Mouse (Mus musculus): ENCODE results near the gene Ephb4. TPM values are rescaled to one million over a fixed set of nuclear protein-coding genes. Genes with fewer than 3 reads are reported as not detected.

Ephb4 gene
- polyA plus RNA-seq, 1 experiment from 2014 or later, result 27.3 TPM

GRCm38 (mm10) chr5:137332857-137333511, 16.9 kb upstream of the Ephb4 start:
- no peaks in the 10 kb centered on the region for H3K36me3 ChIP-seq (ENCODE audit: control insufficient read depth, insufficient read depth, low read length)
- H3K9ac ChIP-seq (ENCODE audit: low read depth, low read length), result peak overlapping the region; percentile 72
- H3K9me3 ChIP-seq (replicated peaks; ENCODE audit: control insufficient read depth, low read length), result no peaks in the 10 kb centered on the region
- peak overlapping the region; percentile 98 for H3K4me2 ChIP-seq
- 20% methylated on average over 15 of the region's 15 CpGs for WGBS (ENCODE audit: insufficient replicate concordance)
- H3K4me3 ChIP-seq (ENCODE audit: low read depth, low read length), result peak overlapping the region; percentile 73
- no peaks in the 10 kb centered on the region for H3K27me3 ChIP-seq (ENCODE audit: control insufficient read depth, insufficient read depth, low read length)
- H3K27ac ChIP-seq (ENCODE audit: low read depth, low read length), result no peak overlapping the region
- H3K4me1 ChIP-seq (ENCODE audit: control insufficient read depth, insufficient read depth, low read length), result peaks cover 9% of the 10 kb centered on the region; the same call in 1 of the 2 replicates
- no peak for ATAC-seq (replicated peaks; ENCODE audit: insufficient number of reproducible peaks, low FRiP score, low TSS enrichment)

- H3K4me2 ChIP-seq, result peak within 1 kb of the TSS; percentile 98
- H3K36me3 ChIP-seq (ENCODE audit: control insufficient read depth, insufficient read depth, low read length), result no peaks in the 10 kb centered on the region
- no peak within 1 kb of the TSS for H3K27ac ChIP-seq (ENCODE audit: low read depth, low read length)
- H3K27me3 ChIP-seq (ENCODE audit: control insufficient read depth, insufficient read depth, low read length), result no peaks in the 10 kb centered on the region
- no peaks in the 10 kb centered on the region for H3K9me3 ChIP-seq (replicated peaks; ENCODE audit: control insufficient read depth, low read length)
- peaks cover 11% of the 10 kb centered on the region; the same call in 1 of the 2 replicates for H3K4me1 ChIP-seq (ENCODE audit: control insufficient read depth, insufficient read depth, low read length)
- peak within 1 kb of the TSS; percentile 73 for H3K4me3 ChIP-seq (ENCODE audit: low read depth, low read length)
- WGBS (ENCODE audit: insufficient replicate concordance), result under 1% methylated on average over 44 of the region's 44 CpGs
- ATAC-seq (replicated peaks; ENCODE audit: insufficient number of reproducible peaks, low FRiP score, low TSS enrichment), result peak; percentile 89
- H3K9ac ChIP-seq (ENCODE audit: low read depth, low read length), result peak within 1 kb of the TSS; percentile 72
These were observed 16.3 kb upstream of the Ephb4 start, which contains the start of gene Slc12a9 for GRCm38 (mm10) chr5:137333512-137334174. Gene Slc12a9, minus strand, starts transcription at chr5:137333597.

GRCm38 (mm10) chr5:137334317-137334716, 15.6 kb upstream of the Ephb4 start:
- Histone ChIP-seq H3K27me3 (ENCODE audit: control insufficient read depth, insufficient read depth, low read length) (no peaks in the 10 kb centered on the region), H3K27ac (ENCODE audit: low read depth, low read length) (no peak overlapping the region), H3K9ac (ENCODE audit: low read depth, low read length) (no peak overlapping the region), H3K4me2 (peak overlapping the region; percentile 98), H3K4me1 (ENCODE audit: control insufficient read depth, insufficient read depth, low read length) (peaks cover 18% of the 10 kb centered on the region), H3K36me3 (ENCODE audit: control insufficient read depth, insufficient read depth, low read length) (no peaks in the 10 kb centered on the region), H3K4me3 (ENCODE audit: low read depth, low read length) (no peak overlapping the region), H3K9me3 (replicated peaks; ENCODE audit: control insufficient read depth, low read length) (no peaks in the 10 kb centered on the region)
- 47% methylated on average over 10 of the region's 10 CpGs for WGBS (ENCODE audit: insufficient replicate concordance)
- no peak for ATAC-seq (replicated peaks; ENCODE audit: insufficient number of reproducible peaks, low FRiP score, low TSS enrichment)

DNA sequence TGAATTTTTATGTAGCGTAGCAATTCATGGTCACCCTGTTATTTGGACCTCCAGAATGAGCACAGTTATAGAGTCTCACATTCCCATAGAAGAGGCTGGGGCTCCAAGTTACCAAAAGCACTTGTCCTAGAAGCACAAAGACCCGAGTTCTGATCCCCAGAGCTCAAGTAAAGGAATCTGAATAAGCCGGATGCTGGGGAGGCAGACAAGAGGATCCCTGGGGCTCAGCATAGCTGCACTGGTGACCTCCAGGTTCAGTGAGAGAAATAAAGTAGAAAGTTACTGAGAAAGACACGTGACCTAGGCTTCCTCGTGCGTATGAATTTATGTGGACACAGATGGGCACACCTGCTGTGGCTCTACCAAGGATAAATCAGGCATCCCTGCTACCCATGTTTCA, 14.8 kb upstream of the Ephb4 start:
- Histone ChIP-seq H3K4me2 (no peak overlapping the region), H3K9me3 (replicated peaks; ENCODE audit: control insufficient read depth, low read length) (no peaks in the 10 kb centered on the region), H3K27ac (ENCODE audit: low read depth, low read length) (no peak overlapping the region), H3K9ac (ENCODE audit: low read depth, low read length) (no peak overlapping the region), H3K27me3 (ENCODE audit: control insufficient read depth, insufficient read depth, low read length) (no peaks in the 10 kb centered on the region), H3K4me3 (ENCODE audit: low read depth, low read length) (no peak overlapping the region), H3K36me3 (ENCODE audit: control insufficient read depth, insufficient read depth, low read length) (no peaks in the 10 kb centered on the region), H3K4me1 (ENCODE audit: control insufficient read depth, insufficient read depth, low read length) (peaks cover 25% of the 10 kb centered on the region)
- ATAC-seq (replicated peaks; ENCODE audit: insufficient number of reproducible peaks, low FRiP score, low TSS enrichment), result no peak
- WGBS (ENCODE audit: insufficient replicate concordance), result 75% methylated on average over 6 of the region's 6 CpGs

DNA sequence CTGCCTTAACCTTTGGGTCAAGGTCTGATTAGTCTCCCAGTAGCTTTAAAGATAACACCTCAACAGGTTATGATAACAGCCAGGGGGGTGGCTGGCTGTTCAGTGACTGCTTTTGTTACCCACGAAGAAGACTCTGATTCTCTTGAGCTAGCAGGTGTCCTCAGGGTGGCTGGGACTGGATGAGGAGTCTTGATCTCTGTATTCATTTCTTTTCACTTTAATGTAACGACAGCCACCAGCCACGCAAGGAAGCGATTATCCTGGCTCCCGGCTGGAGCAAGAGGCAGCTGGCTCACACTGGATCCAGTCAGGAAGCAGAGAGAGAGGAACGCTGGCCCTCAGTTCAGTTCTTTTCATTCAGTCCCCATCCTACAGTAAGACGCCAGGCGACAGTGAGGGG, 12.7 kb upstream of the Ephb4 start:
- no peak overlapping the region for H3K4me2 ChIP-seq
- no peak for ATAC-seq (replicated peaks; ENCODE audit: insufficient number of reproducible peaks, low FRiP score, low TSS enrichment)
- H3K9me3 ChIP-seq (replicated peaks; ENCODE audit: control insufficient read depth, low read length), result no peaks in the 10 kb centered on the region
- no peaks in the 10 kb centered on the region for H3K36me3 ChIP-seq (ENCODE audit: control insufficient read depth, insufficient read depth, low read length)
- H3K27me3 ChIP-seq (ENCODE audit: control insufficient read depth, insufficient read depth, low read length), result no peaks in the 10 kb centered on the region
- 31% methylated on average over 8 of the region's 8 CpGs for WGBS (ENCODE audit: insufficient replicate concordance)
- H3K9ac ChIP-seq (ENCODE audit: low read depth, low read length), result 0 out of 2 replicates have a peak overlapping the region, but pooled peaks have one; percentile 30
- H3K4me1 ChIP-seq (ENCODE audit: control insufficient read depth, insufficient read depth, low read length), result peaks cover 25% of the 10 kb centered on the region
- H3K4me3 ChIP-seq (ENCODE audit: low read depth, low read length), result no peak overlapping the region
- peak overlapping the region; percentile 24; the same call in 1 of the 2 replicates for H3K27ac ChIP-seq (ENCODE audit: low read depth, low read length)

DNA sequence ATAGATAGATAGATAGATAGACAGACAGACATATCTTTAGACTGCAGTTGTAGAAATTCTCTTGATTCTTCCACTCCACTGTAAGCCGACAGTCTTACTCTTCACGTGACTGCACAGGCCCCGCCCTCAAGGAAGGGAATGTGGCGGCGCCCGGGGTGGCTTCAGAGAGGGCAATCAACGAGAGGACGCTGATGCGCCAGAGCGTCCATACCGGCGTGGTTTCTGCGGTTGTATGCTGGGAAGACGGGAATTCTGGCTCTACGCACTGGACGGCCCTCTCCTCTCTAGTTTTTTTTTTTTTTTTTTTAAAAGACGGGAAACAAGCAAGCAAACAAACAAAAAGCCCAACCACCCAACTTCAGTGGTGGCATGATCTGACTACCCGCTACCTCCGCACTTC, 11.7 kb upstream of the Ephb4 start:
- Histone ChIP-seq H3K4me3 (ENCODE audit: low read depth, low read length) (peak overlapping the region; percentile 48), H3K4me2 (peak overlapping the region; percentile 87), H3K27ac (ENCODE audit: low read depth, low read length) (peak overlapping the region; percentile 85), H3K4me1 (ENCODE audit: control insufficient read depth, insufficient read depth, low read length) (peaks cover 20% of the 10 kb centered on the region), H3K9ac (ENCODE audit: low read depth, low read length) (peak overlapping the region; percentile 83), H3K36me3 (ENCODE audit: control insufficient read depth, insufficient read depth, low read length) (no peaks in the 10 kb centered on the region), H3K27me3 (ENCODE audit: control insufficient read depth, insufficient read depth, low read length) (no peaks in the 10 kb centered on the region), H3K9me3 (replicated peaks; ENCODE audit: control insufficient read depth, low read length) (no peaks in the 10 kb centered on the region)
- 1% methylated on average over 19 of the region's 19 CpGs for WGBS (ENCODE audit: insufficient replicate concordance)
- peak; percentile 62 for ATAC-seq (replicated peaks; ENCODE audit: insufficient number of reproducible peaks, low FRiP score, low TSS enrichment)

DNA sequence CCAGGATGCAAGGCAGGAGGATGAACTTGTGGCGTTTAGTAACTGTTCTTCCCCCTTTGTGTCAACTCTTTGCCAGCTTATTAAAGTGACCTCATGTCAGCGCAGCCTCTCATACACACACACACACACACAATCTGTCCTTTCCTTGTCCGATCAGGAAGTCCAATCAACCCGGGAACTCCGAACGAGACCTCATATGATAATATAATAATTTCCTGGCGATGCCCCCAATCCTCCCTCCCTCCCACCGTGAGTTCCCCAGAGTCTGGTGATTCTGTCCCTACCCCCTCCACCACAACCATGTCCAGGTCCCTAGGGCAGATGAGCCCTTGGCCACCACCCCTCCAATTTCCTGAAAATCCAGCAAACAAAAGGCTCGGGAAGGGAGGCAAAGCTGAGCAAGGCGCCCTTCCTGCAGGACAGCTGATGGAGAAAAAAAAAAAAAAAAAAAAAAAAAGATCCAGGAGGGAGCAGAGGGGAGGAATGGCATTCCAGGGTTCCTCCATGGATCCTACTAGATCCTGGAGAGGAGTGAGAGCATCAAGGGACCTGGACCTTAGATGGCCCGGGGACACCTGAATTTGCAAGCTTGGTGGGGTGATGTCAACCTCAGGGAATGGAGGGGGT, 11.1 kb upstream of the Ephb4 start:
- H3K4me2 ChIP-seq, result peak overlapping the region; percentile 87
- WGBS (ENCODE audit: insufficient replicate concordance), result 2% methylated on average over 11 of the region's 11 CpGs
- H3K9ac ChIP-seq (ENCODE audit: low read depth, low read length), result peak overlapping the region; percentile 83
- ATAC-seq (replicated peaks; ENCODE audit: insufficient number of reproducible peaks, low FRiP score, low TSS enrichment), result peak; percentile 11; the same call in 1 of the 2 replicates
- peak overlapping the region; percentile 48 for H3K4me3 ChIP-seq (ENCODE audit: low read depth, low read length)
- no peaks in the 10 kb centered on the region for H3K36me3 ChIP-seq (ENCODE audit: control insufficient read depth, insufficient read depth, low read length)
- no peaks in the 10 kb centered on the region for H3K27me3 ChIP-seq (ENCODE audit: control insufficient read depth, insufficient read depth, low read length)
- H3K9me3 ChIP-seq (replicated peaks; ENCODE audit: control insufficient read depth, low read length), result no peaks in the 10 kb centered on the region
- H3K27ac ChIP-seq (ENCODE audit: low read depth, low read length), result peak overlapping the region; percentile 85
- H3K4me1 ChIP-seq (ENCODE audit: control insufficient read depth, insufficient read depth, low read length), result peaks cover 20% of the 10 kb centered on the region

DNA sequence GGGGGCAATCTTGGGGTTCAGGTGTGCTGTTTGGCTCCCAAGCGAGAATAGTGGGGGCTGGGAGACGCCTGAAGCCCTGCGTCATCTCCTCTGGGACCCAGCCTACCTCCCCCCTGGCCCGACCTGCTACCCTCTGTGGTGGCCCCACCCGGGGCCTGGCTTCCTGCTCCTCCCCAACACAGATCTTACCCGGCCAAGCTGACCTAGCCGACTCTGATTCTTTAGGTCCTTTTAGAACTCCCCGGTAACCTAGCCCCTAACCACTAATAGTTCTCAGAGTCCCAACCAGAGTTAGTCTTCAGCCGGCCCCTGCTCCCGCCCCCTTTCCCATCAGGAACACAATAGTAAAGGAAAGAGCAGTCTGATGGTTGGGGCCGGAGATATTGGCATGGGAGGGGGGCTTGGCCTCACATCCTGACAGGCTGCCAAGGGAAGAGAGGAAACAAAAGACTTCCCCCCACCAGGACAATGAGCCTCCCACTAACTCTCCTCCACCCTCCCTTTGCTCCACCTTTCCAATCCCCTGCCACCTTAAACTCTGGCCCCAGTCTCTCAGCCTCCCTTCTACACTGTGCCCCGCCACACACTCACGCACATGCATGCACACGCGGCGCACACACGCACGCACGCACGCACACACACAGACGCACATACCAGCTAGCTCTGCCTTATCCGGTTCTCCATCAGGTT, 10.5 kb upstream of the Ephb4 start:
- Histone ChIP-seq H3K4me2 (peak overlapping the region; percentile 87), H3K9ac (ENCODE audit: low read depth, low read length) (peak overlapping the region; percentile 83), H3K9me3 (replicated peaks; ENCODE audit: control insufficient read depth, low read length) (no peaks in the 10 kb centered on the region), H3K4me1 (ENCODE audit: control insufficient read depth, insufficient read depth, low read length) (peaks cover 20% of the 10 kb centered on the region), H3K27ac (ENCODE audit: low read depth, low read length) (peak overlapping the region; percentile 85), H3K4me3 (ENCODE audit: low read depth, low read length) (peak overlapping the region; percentile 48), H3K36me3 (ENCODE audit: control insufficient read depth, insufficient read depth, low read length) (no peaks in the 10 kb centered on the region), H3K27me3 (ENCODE audit: control insufficient read depth, insufficient read depth, low read length) (no peaks in the 10 kb centered on the region)
- WGBS (ENCODE audit: insufficient replicate concordance), result 7% methylated on average over 22 of the region's 22 CpGs
- peak; percentile 64 for ATAC-seq (replicated peaks; ENCODE audit: insufficient number of reproducible peaks, low FRiP score, low TSS enrichment)

Measured in heart, embryonic 11.5 days (tissue).